18 mouse cellular contexts compared by ENCODE assay signal in genomic region chr14:58652004-58652403, GRCm38 (mm10).
"Had no signal": no experiment of that assay in that cellular context is flagged by ENCODE, and none has a peak within 500 bp of the region (broad histone marks: within the 10 kb centered on the region; RNA-seq: fewer than 3 reads in every experiment).

No protein-coding gene starts in this region.

- H3K4me3 ChIP-seq: liver, embryonic 15.5 days; lung, embryonic 15.5 days; megakaryocyte, embryonic 14.5 days; midbrain, embryonic 13.5 days; midbrain, embryonic 15.5 days; neural tube, embryonic 12.5 days; stomach, embryonic 15.5 days had no signal

- H3K4me1 ChIP-seq: liver, embryonic 15.5 days; lung, embryonic 15.5 days; megakaryocyte, embryonic 14.5 days; midbrain, embryonic 15.5 days; stomach, embryonic 15.5 days had no signal

- H3K27ac ChIP-seq: liver, embryonic 15.5 days; lung, embryonic 15.5 days; macrophage; midbrain, embryonic 13.5 days; midbrain, embryonic 15.5 days; neural tube, embryonic 12.5 days; stomach, embryonic 15.5 days; stomach, postnatal 0 days had no signal

- ATAC-seq: liver, postnatal 0 days; lung, postnatal 0 days; midbrain, embryonic 13.5 days; midbrain, embryonic 15.5 days had no signal

- H3K9ac ChIP-seq: liver, embryonic 15.5 days; liver, postnatal 0 days; lung, embryonic 15.5 days; midbrain, embryonic 13.5 days; midbrain, embryonic 15.5 days; neural tube, embryonic 12.5 days; stomach, embryonic 15.5 days had no signal

- H3K27me3 ChIP-seq: liver, embryonic 15.5 days; lung, embryonic 15.5 days; megakaryocyte, embryonic 14.5 days; midbrain, embryonic 13.5 days; midbrain, embryonic 15.5 days; neural tube, embryonic 12.5 days; stomach, embryonic 15.5 days had no signal

- H3K4me2 ChIP-seq: liver, embryonic 15.5 days; lung, embryonic 15.5 days; midbrain, embryonic 11.5 days; midbrain, embryonic 13.5 days; midbrain, embryonic 15.5 days; neural tube, embryonic 12.5 days; stomach, embryonic 15.5 days had no signal

- DNase-seq: liver, postnatal 0 days; lung, adult 2 months; lung, postnatal 14 days; lung, postnatal 36 days; right cerebral cortex, postnatal 14 days; thymus, adult 2 months; thymus, postnatal 36 days had no signal

- H3K36me3 ChIP-seq: liver, embryonic 15.5 days; lung, embryonic 15.5 days; midbrain, embryonic 13.5 days; midbrain, embryonic 15.5 days; neural tube, embryonic 12.5 days; stomach, embryonic 15.5 days had no signal

- H3K9me3 ChIP-seq: liver, embryonic 15.5 days; lung, embryonic 15.5 days; midbrain, embryonic 13.5 days; midbrain, embryonic 15.5 days; neural tube, embryonic 12.5 days; stomach, embryonic 15.5 days had no signal
